Mouse (Mus musculus) midbrain, embryonic 12.5 days (tissue): ENCODE data around the gene Ptov1. TPM values are rescaled to one million over a fixed set of nuclear protein-coding genes. Genes with fewer than 3 reads are reported as not detected.

ENCODE experiments used
- ATAC-seq: fragments of 200-750 bp; cut with Nextera tagmentation; 2 replicates; pipeline ENCODE4 v1.8.0; 2017; ENCODE audit warnings: low read depth, moderate TSS enrichment, moderate library complexity; ENCODE audit not compliant: low FRiP score
- H3K27ac ChIP-seq: fragments of 300-500 bp; sonication (generic); replicated peaks from 2 replicates; pipeline ENCODE4 v1.5.1; 2016; ENCODE audit warnings: mild to moderate bottlenecking
- H3K27me3 ChIP-seq: fragments of 300-500 bp; sonication (generic); 2 replicates; pipeline ENCODE4 v1.6.1; 2016; ENCODE audit warnings: mild to moderate bottlenecking
- H3K36me3 ChIP-seq: fragments of 300-500 bp; sonication (generic); 2 replicates; pipeline ENCODE4 v1.6.1; 2016
- H3K4me1 ChIP-seq: fragments of 300-500 bp; sonication (generic); 2 replicates; pipeline ENCODE4 v1.6.1; 2016
- H3K4me2 ChIP-seq: fragments of 300-500 bp; sonication (generic); replicated peaks from 2 replicates; pipeline ENCODE4 v1.6.1; 2016; ENCODE audit warnings: mild to moderate bottlenecking, moderate library complexity
- H3K4me3 ChIP-seq: fragments of 300-500 bp; sonication (generic); 2 replicates; pipeline ENCODE4 v1.5.1; 2016; ENCODE audit warnings: mild to moderate bottlenecking
- H3K9ac ChIP-seq: fragments of 300-500 bp; sonication (generic); replicated peaks from 2 replicates; pipeline ENCODE4 v1.6.1; 2016; ENCODE audit warnings: mild to moderate bottlenecking, moderate library complexity
- H3K9me3 ChIP-seq: fragments of 300-500 bp; sonication (generic); 2 replicates; pipeline ENCODE4 v1.6.1; 2016; ENCODE audit warnings: mild to moderate bottlenecking
- WGBS: fragments of 180-500 bp; shearing (Covaris S2); methylation state at CpG from one replicate; pipeline ENCODE4 v1.1.7; 2016; 5-methylcytosine and 5-hydroxymethylcytosine counted together
- polyA plus RNA-seq: library from polyadenylated mRNA; unstranded; fragments of >200 nt; fragmentation: Nextera tagmentation; extraction: Ambion mirVana; gene quantifications from 2 replicates; pipeline ENCODE4 v1.2.1, GENCODE M21; 2016

Ptov1 gene
- polyA plus RNA-seq, 1 experiment from 2014 or later: 605 TPM

DNA sequence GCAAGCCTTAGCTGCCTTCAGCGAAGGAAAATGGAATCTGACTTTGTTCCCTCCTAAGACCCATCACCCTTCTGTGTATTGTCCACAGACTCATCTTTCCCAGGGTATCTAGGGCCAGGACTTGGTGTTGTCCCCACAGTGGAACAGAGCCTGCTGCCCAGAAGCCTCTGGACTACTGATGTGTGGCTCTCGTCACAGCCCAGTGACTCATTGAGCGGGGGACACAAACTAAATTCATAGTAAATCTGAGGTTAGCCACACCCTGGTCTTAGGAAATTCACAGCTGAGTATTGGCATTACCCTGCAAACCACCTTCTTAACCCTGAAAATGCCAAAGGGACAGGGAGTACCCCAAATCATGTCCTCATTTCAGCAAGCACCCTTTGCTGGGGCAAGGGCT lies 42.8 kb downstream of the Ptov1 start:
- H3K4me1 ChIP-seq: peaks cover 17% of the 10 kb centered on the region
- no peaks in the 10 kb centered on the region for H3K27me3 ChIP-seq
- no peak for ATAC-seq
- no peaks in the 10 kb centered on the region for H3K9me3 ChIP-seq
- no peak overlapping the region for H3K4me2 ChIP-seq
- no peak overlapping the region for H3K4me3 ChIP-seq
- 90% methylated on average over 3 of the region's 3 CpGs for WGBS
- no peak overlapping the region for H3K27ac ChIP-seq
- no peak overlapping the region for H3K9ac ChIP-seq
- peaks cover 42% of the 10 kb centered on the region for H3K36me3 ChIP-seq

DNA sequence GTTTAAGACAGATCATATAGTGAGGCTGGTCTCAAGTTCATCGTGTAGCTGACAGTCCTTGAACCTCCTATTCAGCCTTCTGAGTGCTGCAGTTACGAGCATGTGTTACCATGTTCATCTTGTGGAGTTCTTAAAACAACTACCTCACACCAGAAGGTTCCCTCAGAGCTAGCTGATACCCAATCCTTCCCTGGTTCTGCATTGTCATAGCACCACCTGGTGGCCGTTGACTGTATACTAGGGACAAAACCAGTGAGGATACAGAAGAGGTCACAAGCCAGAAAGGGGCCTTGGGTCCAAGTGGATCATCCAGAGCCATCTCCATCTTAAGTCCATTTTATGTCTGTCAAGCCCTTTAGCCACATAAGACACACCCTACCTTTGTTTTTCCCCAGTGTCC lies 44.7 kb downstream of the Ptov1 start:
- H3K9ac ChIP-seq: no peak overlapping the region
- H3K36me3 ChIP-seq: peaks cover 24% of the 10 kb centered on the region
- H3K4me2 ChIP-seq: no peak overlapping the region
- no peaks in the 10 kb centered on the region for H3K27me3 ChIP-seq
- H3K4me1 ChIP-seq: peaks cover 27% of the 10 kb centered on the region
- 37% methylated on average over 3 of the region's 3 CpGs for WGBS
- H3K27ac ChIP-seq: no peak overlapping the region
- H3K9me3 ChIP-seq: no peaks in the 10 kb centered on the region
- 0 out of 2 replicates have a peak, but pooled peaks have one; percentile 12 for ATAC-seq
- no peak overlapping the region for H3K4me3 ChIP-seq

DNA sequence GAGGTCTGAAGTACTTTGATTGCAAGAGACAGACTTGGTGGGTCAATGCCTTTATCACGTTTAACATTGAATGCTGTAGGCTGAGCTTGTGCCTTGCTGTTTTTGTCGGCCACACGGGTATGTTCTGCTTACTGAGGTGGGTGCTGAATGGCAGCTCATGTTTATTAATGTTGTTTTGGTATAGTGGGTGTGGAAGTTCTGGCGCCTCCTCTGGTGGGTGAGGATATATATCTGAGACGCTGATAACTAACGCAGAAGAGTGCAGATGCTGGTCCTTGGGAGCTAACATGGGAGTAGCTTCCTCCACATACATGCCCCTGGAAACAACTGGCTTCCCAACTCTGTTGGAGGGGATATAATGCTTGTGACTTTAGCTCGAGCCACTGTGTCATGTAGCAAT lies 46.2 kb downstream of the Ptov1 start:
- H3K36me3 ChIP-seq: peaks cover 10% of the 10 kb centered on the region
- no peak overlapping the region for H3K4me2 ChIP-seq
- H3K9ac ChIP-seq: no peak overlapping the region
- ATAC-seq: no peak
- H3K9me3 ChIP-seq: no peaks in the 10 kb centered on the region
- peaks cover 42% of the 10 kb centered on the region for H3K4me1 ChIP-seq
- H3K27ac ChIP-seq: no peak overlapping the region
- WGBS: 39% methylated on average over 7 of the region's 7 CpGs
- no peak overlapping the region for H3K4me3 ChIP-seq
- no peaks in the 10 kb centered on the region for H3K27me3 ChIP-seq

DNA sequence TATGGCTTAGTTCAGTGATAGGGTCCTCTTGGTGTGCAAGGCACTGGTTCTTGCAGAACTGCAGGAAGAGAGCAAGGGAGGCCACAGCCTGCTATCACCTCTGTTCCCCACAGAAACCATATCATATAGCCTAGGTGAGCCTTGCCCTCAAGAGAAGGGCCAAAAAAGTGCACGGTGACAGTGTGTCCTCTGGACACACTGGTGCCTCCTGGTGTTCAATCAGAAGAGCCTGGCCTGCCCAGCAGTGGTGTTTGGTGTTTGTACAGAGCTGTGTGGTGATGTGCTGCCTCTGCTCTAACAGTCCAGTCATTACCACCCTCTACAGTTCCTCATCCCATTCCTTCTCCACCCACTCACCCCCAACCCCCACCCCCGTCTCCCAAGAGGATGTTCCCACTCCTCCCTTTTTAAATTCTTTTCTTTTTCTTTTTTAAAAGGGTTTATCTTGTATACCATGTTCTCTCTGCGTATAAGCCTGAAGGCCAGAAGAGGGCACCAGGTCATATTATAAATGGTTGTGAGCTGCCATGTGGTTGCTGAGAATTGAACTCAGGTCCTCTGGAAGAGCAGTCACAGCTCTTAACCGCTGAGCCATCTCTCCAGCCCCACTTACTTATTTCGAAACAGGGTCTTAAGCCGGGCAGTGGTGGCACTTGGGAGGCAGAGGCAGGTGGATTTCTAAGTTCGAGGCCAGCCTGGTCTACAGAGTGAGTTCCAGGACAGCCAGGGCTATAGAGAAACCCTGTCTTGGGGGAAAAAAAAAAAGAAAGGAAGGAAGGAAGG lies 47.7 kb downstream of the Ptov1 start:
- Histone ChIP-seq H3K27ac (no peak overlapping the region), H3K36me3 (peaks cover 7% of the 10 kb centered on the region; the same call in 1 of the 2 replicates), H3K9ac (no peak overlapping the region), H3K9me3 (no peaks in the 10 kb centered on the region), H3K4me1 (peaks cover 57% of the 10 kb centered on the region), H3K27me3 (no peaks in the 10 kb centered on the region), H3K4me3 (no peak overlapping the region), H3K4me2 (no peak overlapping the region)
- ATAC-seq: no peak
- WGBS: 88% methylated on average over 7 of the region's 7 CpGs

DNA sequence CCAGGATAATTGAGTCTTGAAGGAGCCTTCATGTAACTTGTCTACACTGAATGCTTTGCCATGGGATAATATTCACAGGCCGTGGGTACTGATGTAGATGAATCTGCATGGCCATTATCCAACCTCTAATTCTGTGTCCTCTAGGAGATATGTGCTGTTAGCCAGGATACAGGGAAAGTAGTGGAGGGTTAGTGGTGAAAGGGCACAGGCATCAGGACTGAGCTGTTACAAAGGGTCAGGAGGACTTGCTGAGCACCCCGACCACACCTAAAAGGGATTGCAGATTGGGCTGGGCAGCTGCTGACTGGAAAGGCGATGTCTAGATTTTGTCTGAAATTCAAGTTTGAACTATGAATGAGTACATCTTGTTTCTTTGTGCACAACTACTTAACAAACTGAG lies 49.1 kb downstream of the Ptov1 start:
- H3K4me3 ChIP-seq: no peak overlapping the region
- 75% methylated on average over 3 of the region's 3 CpGs for WGBS
- H3K36me3 ChIP-seq: 0 out of 2 replicates have a peak, but pooled peaks cover 3% of the 10 kb centered on the region
- H3K9me3 ChIP-seq: no peaks in the 10 kb centered on the region
- H3K4me2 ChIP-seq: no peak overlapping the region; the same call in 1 of the 2 replicates
- ATAC-seq: no peak
- H3K27me3 ChIP-seq: no peaks in the 10 kb centered on the region
- no peak overlapping the region for H3K27ac ChIP-seq
- peaks cover 57% of the 10 kb centered on the region for H3K4me1 ChIP-seq
- no peak overlapping the region for H3K9ac ChIP-seq

DNA sequence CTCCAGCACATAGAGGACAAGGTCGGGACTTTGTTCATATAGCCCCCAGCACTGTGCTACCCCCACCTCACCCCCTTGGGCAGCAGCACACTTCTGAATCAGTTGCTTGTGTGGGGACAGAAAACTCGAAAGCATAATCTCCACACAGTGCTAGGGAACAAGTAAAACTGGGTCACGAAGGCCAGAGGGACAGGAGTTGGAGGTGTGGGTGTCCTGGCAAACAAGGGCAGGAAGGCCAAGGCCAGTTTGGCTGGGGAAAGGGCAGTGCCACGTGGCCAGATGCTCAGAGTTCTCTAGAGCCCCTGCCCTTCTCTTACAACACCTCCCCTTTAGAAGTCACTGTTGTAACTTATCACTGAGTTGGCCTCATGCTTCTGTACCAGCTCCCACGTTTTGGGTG lies 49.7 kb downstream of the Ptov1 start:
- H3K4me3 ChIP-seq: no peak overlapping the region
- 0 out of 2 replicates have a peak overlapping the region, but pooled peaks have one; percentile 24 for H3K9ac ChIP-seq
- no peaks in the 10 kb centered on the region for H3K9me3 ChIP-seq
- H3K4me1 ChIP-seq: peaks cover 59% of the 10 kb centered on the region
- H3K36me3 ChIP-seq: 0 out of 2 replicates have a peak, but pooled peaks cover 3% of the 10 kb centered on the region
- 72% methylated on average over 5 of the region's 5 CpGs for WGBS
- no peak for ATAC-seq
- peak overlapping the region; percentile 87; the same call in 1 of the 2 replicates for H3K4me2 ChIP-seq
- no peaks in the 10 kb centered on the region for H3K27me3 ChIP-seq
- H3K27ac ChIP-seq: no peak overlapping the region

DNA sequence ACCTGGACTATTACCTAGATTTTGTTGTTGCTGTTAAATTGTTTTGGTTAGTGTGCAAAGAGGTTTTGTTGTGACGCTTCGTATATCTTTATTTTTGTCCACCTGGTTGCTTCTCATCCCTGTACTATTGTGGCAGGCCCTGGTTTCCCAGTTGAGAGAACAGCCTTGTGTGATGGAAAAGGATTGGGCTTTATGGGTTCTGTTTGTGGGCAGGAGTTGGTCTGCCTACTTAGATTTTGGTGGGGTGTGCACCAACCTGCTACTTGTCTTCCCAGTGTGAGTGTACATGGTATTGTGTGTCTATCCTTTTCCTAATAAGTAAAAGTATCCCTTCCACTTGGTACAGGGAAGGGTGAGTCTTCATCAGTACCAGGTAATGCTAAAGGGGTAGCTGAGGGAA lies 50.2 kb downstream of the Ptov1 start:
- H3K27me3 ChIP-seq: no peaks in the 10 kb centered on the region
- H3K4me1 ChIP-seq: peaks cover 59% of the 10 kb centered on the region
- H3K27ac ChIP-seq: 0 out of 2 replicates have a peak overlapping the region, but pooled peaks have one; percentile 16
- H3K36me3 ChIP-seq: 0 out of 2 replicates have a peak, but pooled peaks cover 3% of the 10 kb centered on the region
- no peaks in the 10 kb centered on the region for H3K9me3 ChIP-seq
- H3K4me2 ChIP-seq: peak overlapping the region; percentile 87
- H3K4me3 ChIP-seq: peak overlapping the region; percentile 89; the same call in 1 of the 2 replicates
- WGBS: 93% methylated on average over 2 of the region's 2 CpGs
- H3K9ac ChIP-seq: peak overlapping the region; percentile 46; the same call in 1 of the 2 replicates
- ATAC-seq: no peak

DNA sequence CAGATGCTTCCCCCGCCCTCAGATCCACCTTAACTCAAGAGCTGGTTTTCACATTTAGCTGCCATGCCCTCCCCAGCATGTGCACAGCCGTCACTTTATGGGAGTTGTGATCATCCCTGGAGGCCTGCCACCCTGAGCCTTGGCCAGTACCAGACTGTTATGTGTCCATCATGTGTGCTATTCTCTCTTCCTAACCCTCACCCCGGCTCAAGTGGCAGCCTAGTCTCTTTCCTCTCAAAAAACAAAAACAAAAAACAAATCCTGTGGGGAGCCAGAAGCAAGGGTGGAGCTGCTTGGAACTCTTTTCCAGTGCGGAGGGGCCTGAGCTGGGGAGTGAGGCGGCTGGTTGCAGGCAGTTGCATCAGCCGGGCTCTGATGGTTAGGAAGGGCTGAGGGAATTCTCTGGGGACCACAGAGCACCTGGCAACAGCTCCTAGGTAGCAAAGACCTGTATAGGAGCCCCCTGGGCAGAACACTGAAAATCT lies 50.8 kb downstream of the Ptov1 start:
- H3K36me3 ChIP-seq: 0 out of 2 replicates have a peak, but pooled peaks cover 3% of the 10 kb centered on the region
- peak overlapping the region; percentile 87 for H3K4me2 ChIP-seq
- no peak for ATAC-seq
- H3K27me3 ChIP-seq: no peaks in the 10 kb centered on the region
- 40% methylated on average over 6 of the region's 6 CpGs for WGBS
- H3K4me3 ChIP-seq: peak overlapping the region; percentile 89
- H3K9ac ChIP-seq: peak overlapping the region; percentile 46
- H3K4me1 ChIP-seq: peaks cover 57% of the 10 kb centered on the region
- no peaks in the 10 kb centered on the region for H3K9me3 ChIP-seq
- H3K27ac ChIP-seq: 0 out of 2 replicates have a peak overlapping the region, but pooled peaks have one; percentile 16

DNA sequence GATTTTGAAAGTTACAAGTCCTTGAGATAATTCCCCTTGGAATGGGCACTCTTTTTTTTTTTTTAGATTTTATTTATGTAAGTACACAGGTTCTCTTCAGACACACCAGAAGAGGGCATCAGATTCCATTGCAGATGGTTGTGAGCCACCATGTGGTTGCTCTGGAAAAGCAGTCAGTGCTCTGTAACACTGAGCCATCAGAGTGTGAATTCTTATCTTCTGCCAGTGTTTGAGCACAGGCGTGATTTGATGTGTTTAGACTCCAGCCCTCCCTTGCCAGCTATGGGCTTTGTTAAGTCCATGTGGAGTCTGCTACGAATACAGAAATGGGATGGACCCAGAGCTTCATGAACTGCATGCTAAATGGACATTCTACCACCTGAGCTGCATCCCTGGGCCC lies 51.4 kb downstream of the Ptov1 start:
- Histone ChIP-seq H3K4me1 (peaks cover 54% of the 10 kb centered on the region), H3K27ac (no peak overlapping the region), H3K27me3 (no peaks in the 10 kb centered on the region), H3K4me3 (peak overlapping the region; percentile 89), H3K9ac (peak overlapping the region; percentile 90), H3K9me3 (no peaks in the 10 kb centered on the region), H3K36me3 (0 out of 2 replicates have a peak, but pooled peaks cover 3% of the 10 kb centered on the region), H3K4me2 (peak overlapping the region; percentile 87)
- 41% methylated on average over 2 of the region's 2 CpGs for WGBS
- no peak for ATAC-seq

DNA sequence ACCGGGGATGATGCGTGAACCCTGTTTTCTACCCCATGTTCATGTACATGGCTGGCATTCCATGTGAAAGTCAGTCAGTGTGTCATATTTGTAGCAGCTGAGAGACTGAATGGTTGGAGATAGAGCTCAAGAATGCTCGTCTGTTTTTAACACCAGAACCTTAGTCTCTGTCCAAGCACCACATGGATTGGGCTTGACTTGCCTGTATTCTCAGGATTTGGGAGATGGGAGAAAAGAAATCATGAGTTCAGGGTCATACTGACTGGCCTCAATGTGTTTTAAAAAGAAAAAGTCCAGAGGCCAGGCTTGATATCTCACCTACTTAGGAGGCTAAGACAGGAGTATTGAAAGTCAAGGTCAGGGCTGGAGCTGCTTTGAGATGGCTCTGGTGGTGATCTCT lies 52.1 kb downstream of the Ptov1 start:
- Histone ChIP-seq H3K9me3 (no peaks in the 10 kb centered on the region), H3K27ac (no peak overlapping the region), H3K36me3 (peaks cover 4% of the 10 kb centered on the region; the same call in 1 of the 2 replicates), H3K4me3 (peak overlapping the region; percentile 89), H3K4me2 (peak overlapping the region; percentile 87), H3K27me3 (no peaks in the 10 kb centered on the region), H3K9ac (peak overlapping the region; percentile 90), H3K4me1 (peaks cover 52% of the 10 kb centered on the region)
- no peak for ATAC-seq
- WGBS: 27% methylated on average over 3 of the region's 3 CpGs

DNA sequence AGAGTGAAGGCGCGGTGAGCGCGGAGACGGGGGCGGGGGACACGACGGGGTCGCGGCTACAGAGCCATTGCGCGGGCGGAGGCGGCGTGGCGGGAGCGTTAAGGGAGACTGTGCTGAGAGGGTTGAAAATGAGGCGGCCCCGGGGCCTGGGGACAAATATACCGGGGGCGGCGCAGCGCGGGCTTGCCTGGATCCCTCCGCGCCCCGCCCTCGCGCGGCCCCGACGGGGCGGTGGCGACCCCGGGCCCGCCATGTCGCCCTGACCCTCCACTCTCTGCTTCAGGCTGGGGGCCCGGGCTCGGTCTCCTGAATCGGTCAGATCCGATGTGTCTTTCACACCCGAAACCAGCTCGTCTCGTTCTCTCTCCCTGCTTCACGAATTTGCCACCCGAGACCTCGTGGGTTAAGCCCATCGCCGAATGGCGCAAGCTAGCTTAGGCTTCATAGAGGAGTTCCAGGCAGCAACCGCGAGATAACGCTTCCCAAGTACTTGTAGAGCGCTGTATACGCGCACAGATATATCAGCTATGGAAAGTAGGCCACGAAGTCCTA lies 53.0 kb downstream of the Ptov1 start, which contains the start of gene Atf5:
Gene Atf5 (minus strand): TSS at position 189 of the 552 bp plus-strand sequence.
- under 1% methylated on average over 28 of the region's 57 CpGs for WGBS
- peaks cover 7% of the 10 kb centered on the region; the same call in 1 of the 2 replicates for H3K36me3 ChIP-seq

More for the DNA sequence above, 53.0 kb downstream of the Ptov1 start, which contains the start of gene Atf5:
- peak; percentile 35 for ATAC-seq
- peak within 1 kb of the TSS; percentile 89 for H3K4me3 ChIP-seq
- H3K9ac ChIP-seq: peak within 1 kb of the TSS; percentile 90
- no peaks in the 10 kb centered on the region for H3K27me3 ChIP-seq
- H3K4me2 ChIP-seq: peak within 1 kb of the TSS; percentile 87
- H3K9me3 ChIP-seq: no peaks in the 10 kb centered on the region
- H3K27ac ChIP-seq: peak within 1 kb of the TSS; percentile 94
- peaks cover 52% of the 10 kb centered on the region for H3K4me1 ChIP-seq
